Mouse (Mus musculus) heart, embryonic 11.5 days (tissue): ENCODE results near the gene Aif1. TPM values are rescaled to one million over a fixed set of nuclear protein-coding genes. Genes with fewer than 3 reads are reported as not detected.

Source experiments
- ATAC-seq: fragments of 200-750 bp; cut with Nextera tagmentation; replicated peaks from 2 replicates; pipeline ENCODE4 v1.8.0; 2017; ENCODE audit warnings: moderate library complexity; ENCODE audit not compliant: insufficient number of reproducible peaks, low FRiP score, low TSS enrichment
- H3K27ac ChIP-seq: fragments of 300-500 bp; sonication (generic); 2 replicates; pipeline ENCODE4 v1.5.1; 2014; ENCODE audit warnings: mild to moderate bottlenecking, low read depth, low read length
- H3K27me3 ChIP-seq: fragments of 300-500 bp; sonication (generic); 2 replicates; pipeline ENCODE4 v1.6.1; 2014; ENCODE audit warnings: mild to moderate bottlenecking, low read length, mixed read lengths; ENCODE audit not compliant: control insufficient read depth, insufficient read depth
- H3K36me3 ChIP-seq: fragments of 300-500 bp; sonication (generic); 2 replicates; pipeline ENCODE4 v1.6.1; 2014; ENCODE audit warnings: mild to moderate bottlenecking, low read length, moderate library complexity, mixed read lengths; ENCODE audit not compliant: control insufficient read depth, insufficient read depth
- H3K4me1 ChIP-seq: fragments of 300-500 bp; sonication (generic); 2 replicates; pipeline ENCODE4 v1.6.1; 2014; ENCODE audit warnings: low read length; ENCODE audit not compliant: control insufficient read depth, insufficient read depth
- H3K4me2 ChIP-seq: fragments of 300-500 bp; sonication (generic); 2 replicates; pipeline ENCODE4 v1.6.1; 2014; ENCODE audit warnings: mild to moderate bottlenecking, moderate library complexity
- H3K4me3 ChIP-seq: fragments of 300-500 bp; sonication (generic); 2 replicates; pipeline ENCODE4 v1.5.1; 2014; ENCODE audit warnings: low read depth, low read length
- H3K9ac ChIP-seq: fragments of 300-500 bp; sonication (generic); 2 replicates; pipeline ENCODE4 v1.6.1; 2014; ENCODE audit warnings: mild to moderate bottlenecking, low read depth, low read length, moderate library complexity
- H3K9me3 ChIP-seq: fragments of 300-500 bp; sonication (generic); replicated peaks from 2 replicates; pipeline ENCODE4 v1.6.1; 2016; ENCODE audit warnings: low read length; ENCODE audit not compliant: control insufficient read depth
- WGBS: fragments of 180-500 bp; shearing (Covaris S2); extraction: QIAGEN DNeasy Blood & Tissue Kit; methylation state at CpG from one replicate; pipeline ENCODE4 v1.1.7; 2014; ENCODE audit not compliant: insufficient replicate concordance; 5-methylcytosine and 5-hydroxymethylcytosine counted together
- polyA plus RNA-seq: library from polyadenylated mRNA; unstranded; fragments of >200 nt; fragmentation: Nextera tagmentation; extraction: Ambion mirVana; gene quantifications from 2 replicates; pipeline ENCODE4 v1.2.1, GENCODE M21; 2014

Aif1 gene
- polyA plus RNA-seq, 1 experiment from 2014 or later: 4.2 TPM

GRCm38 (mm10) chr17:35191723-35192122 lies 15.9 kb upstream of the Aif1 start:
- no peak overlapping the region for H3K4me2 ChIP-seq
- no peaks in the 10 kb centered on the region for H3K36me3 ChIP-seq
- H3K9me3 ChIP-seq: no peaks in the 10 kb centered on the region
- WGBS: 59% methylated on average over 2 of the region's 2 CpGs
- H3K4me1 ChIP-seq: peaks cover 9% of the 10 kb centered on the region; the same call in 1 of the 2 replicates
- no peak overlapping the region for H3K27ac ChIP-seq
- peaks cover 29% of the 10 kb centered on the region for H3K27me3 ChIP-seq
- no peak overlapping the region for H3K4me3 ChIP-seq
- H3K9ac ChIP-seq: no peak overlapping the region
- no peak for ATAC-seq

- H3K4me3 ChIP-seq: no peak overlapping the region
- H3K4me2 ChIP-seq: no peak overlapping the region
- H3K4me1 ChIP-seq: no peaks in the 10 kb centered on the region
- H3K9me3 ChIP-seq: no peaks in the 10 kb centered on the region
- no peak overlapping the region for H3K9ac ChIP-seq
- ATAC-seq: no peak
- whole genome bisulfite sequencing: 58% methylated on average over 4 of the region's 4 CpGs
- H3K36me3 ChIP-seq: no peaks in the 10 kb centered on the region
- H3K27me3 ChIP-seq: peaks cover 13% of the 10 kb centered on the region
- no peak overlapping the region for H3K27ac ChIP-seq
Measured at GRCm38 (mm10) chr17:35190096-35190495, 14.2 kb upstream of the Aif1 start.

GRCm38 (mm10) chr17:35189186-35189585 lies 13.3 kb upstream of the Aif1 start:
- Histone ChIP-seq H3K4me1 (no peaks in the 10 kb centered on the region), H3K4me2 (no peak overlapping the region), H3K9me3 (no peaks in the 10 kb centered on the region), H3K4me3 (no peak overlapping the region), H3K27ac (no peak overlapping the region), H3K9ac (no peak overlapping the region), H3K27me3 (peaks cover 4% of the 10 kb centered on the region), H3K36me3 (no peaks in the 10 kb centered on the region)
- WGBS: 32% methylated on average over 1 of the region's 1 CpGs
- no peak for ATAC-seq

- 73% methylated on average over 7 of the region's 7 CpGs for WGBS
- no peak within 1 kb of the TSS for H3K27ac ChIP-seq
- no peaks in the 10 kb centered on the region for H3K4me1 ChIP-seq
- no peaks in the 10 kb centered on the region for H3K9me3 ChIP-seq
- no peaks in the 10 kb centered on the region for H3K27me3 ChIP-seq
- ATAC-seq: no peak
- H3K9ac ChIP-seq: no peak within 1 kb of the TSS
- H3K4me2 ChIP-seq: no peak within 1 kb of the TSS
- H3K4me3 ChIP-seq: no peak within 1 kb of the TSS
- H3K36me3 ChIP-seq: no peaks in the 10 kb centered on the region
Measured at GRCm38 (mm10) chr17:35187959-35188610, 12.2 kb upstream of the Aif1 start, which contains the start of gene Lst1. Gene Lst1, minus strand, starts transcription at chr17:35188439.

- ATAC-seq: no peak
- WGBS: 61% methylated on average over 4 of the region's 4 CpGs
- Histone ChIP-seq H3K4me3 (no peak overlapping the region), H3K4me2 (no peak overlapping the region), H3K36me3 (no peaks in the 10 kb centered on the region), H3K27ac (no peak overlapping the region), H3K27me3 (no peaks in the 10 kb centered on the region), H3K9ac (no peak overlapping the region), H3K9me3 (no peaks in the 10 kb centered on the region), H3K4me1 (no peaks in the 10 kb centered on the region)
Measured at GRCm38 (mm10) chr17:35187345-35187744, 11.5 kb upstream of the Aif1 start.

GRCm38 (mm10) chr17:35186681-35187080 lies 10.8 kb upstream of the Aif1 start:
- H3K4me1 ChIP-seq: no peaks in the 10 kb centered on the region
- no peaks in the 10 kb centered on the region for H3K27me3 ChIP-seq
- H3K4me3 ChIP-seq: peak overlapping the region; percentile 48
- WGBS: 1% methylated on average over 4 of the region's 4 CpGs
- H3K9me3 ChIP-seq: no peaks in the 10 kb centered on the region
- H3K4me2 ChIP-seq: peak overlapping the region; percentile 65
- H3K27ac ChIP-seq: peak overlapping the region; percentile 36
- H3K9ac ChIP-seq: no peak overlapping the region
- peak; percentile 41; the same call in 1 of the 2 replicates for ATAC-seq
- H3K36me3 ChIP-seq: no peaks in the 10 kb centered on the region

- peak overlapping the region; percentile 54 for H3K9ac ChIP-seq
- H3K4me1 ChIP-seq: no peaks in the 10 kb centered on the region
Measured at GRCm38 (mm10) chr17:35185639-35186611, 10.1 kb upstream of the Aif1 start.

GRCm38 (mm10) chr17:35180093-35180492 lies 4.2 kb upstream of the Aif1 start:
- no peak for ATAC-seq
- no peaks in the 10 kb centered on the region for H3K36me3 ChIP-seq
- H3K4me2 ChIP-seq: no peak overlapping the region
- H3K9me3 ChIP-seq: no peaks in the 10 kb centered on the region
- 0 out of 2 replicates have a peak overlapping the region, but pooled peaks have one; percentile 28 for H3K9ac ChIP-seq
- WGBS: 83% methylated on average over 5 of the region's 5 CpGs
- no peak overlapping the region for H3K27ac ChIP-seq
- H3K27me3 ChIP-seq: no peaks in the 10 kb centered on the region
- H3K4me3 ChIP-seq: no peak overlapping the region
- no peaks in the 10 kb centered on the region for H3K4me1 ChIP-seq

More at GRCm38 (mm10) chr17:35185639-35186611, 10.1 kb upstream of the Aif1 start:
- H3K27ac ChIP-seq: peak overlapping the region; percentile 62
- no peaks in the 10 kb centered on the region for H3K36me3 ChIP-seq
- H3K4me2 ChIP-seq: peak overlapping the region; percentile 65
- peak; percentile 43; the same call in 1 of the 2 replicates for ATAC-seq
- H3K9me3 ChIP-seq: no peaks in the 10 kb centered on the region
- 2% methylated on average over 18 of the region's 18 CpGs for WGBS
- peak overlapping the region; percentile 48 for H3K4me3 ChIP-seq
- no peaks in the 10 kb centered on the region for H3K27me3 ChIP-seq
